Mouse (Mus musculus): ENCODE results near the gene Tmbim1. TPM values are rescaled to one million over a fixed set of nuclear protein-coding genes. Genes with fewer than 3 reads are reported as not detected.

Gene Tmbim1
- polyA plus RNA-seq, 1 experiment from 2014 or later = 57.9 TPM

DNA sequence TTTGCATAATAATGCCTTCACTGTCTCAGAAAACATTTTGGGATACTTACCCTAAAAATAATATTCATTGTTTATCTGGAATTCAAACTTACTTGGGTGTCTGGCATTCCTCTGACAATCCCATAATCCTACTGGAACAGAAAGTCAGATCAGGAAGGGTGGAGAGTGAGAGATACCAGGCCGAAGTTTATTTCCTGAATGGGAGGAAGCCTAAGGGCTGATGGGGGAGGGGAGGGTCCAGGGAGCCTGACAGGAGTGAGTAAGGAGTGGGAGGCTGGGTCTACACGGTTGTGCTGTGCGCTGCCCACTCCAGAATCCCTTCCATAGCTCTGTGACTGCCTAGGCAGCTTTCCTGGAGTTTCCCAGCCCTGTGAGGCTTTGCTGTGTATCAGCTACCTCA lies 4.3 kb upstream of the Tmbim1 start:
- 16% methylated on average over 3 of the region's 3 CpGs for WGBS
- H3K9ac ChIP-seq (ENCODE audit: low read length) = no peak overlapping the region
- ATAC-seq (ENCODE audit: low read depth) = no peak

DNA sequence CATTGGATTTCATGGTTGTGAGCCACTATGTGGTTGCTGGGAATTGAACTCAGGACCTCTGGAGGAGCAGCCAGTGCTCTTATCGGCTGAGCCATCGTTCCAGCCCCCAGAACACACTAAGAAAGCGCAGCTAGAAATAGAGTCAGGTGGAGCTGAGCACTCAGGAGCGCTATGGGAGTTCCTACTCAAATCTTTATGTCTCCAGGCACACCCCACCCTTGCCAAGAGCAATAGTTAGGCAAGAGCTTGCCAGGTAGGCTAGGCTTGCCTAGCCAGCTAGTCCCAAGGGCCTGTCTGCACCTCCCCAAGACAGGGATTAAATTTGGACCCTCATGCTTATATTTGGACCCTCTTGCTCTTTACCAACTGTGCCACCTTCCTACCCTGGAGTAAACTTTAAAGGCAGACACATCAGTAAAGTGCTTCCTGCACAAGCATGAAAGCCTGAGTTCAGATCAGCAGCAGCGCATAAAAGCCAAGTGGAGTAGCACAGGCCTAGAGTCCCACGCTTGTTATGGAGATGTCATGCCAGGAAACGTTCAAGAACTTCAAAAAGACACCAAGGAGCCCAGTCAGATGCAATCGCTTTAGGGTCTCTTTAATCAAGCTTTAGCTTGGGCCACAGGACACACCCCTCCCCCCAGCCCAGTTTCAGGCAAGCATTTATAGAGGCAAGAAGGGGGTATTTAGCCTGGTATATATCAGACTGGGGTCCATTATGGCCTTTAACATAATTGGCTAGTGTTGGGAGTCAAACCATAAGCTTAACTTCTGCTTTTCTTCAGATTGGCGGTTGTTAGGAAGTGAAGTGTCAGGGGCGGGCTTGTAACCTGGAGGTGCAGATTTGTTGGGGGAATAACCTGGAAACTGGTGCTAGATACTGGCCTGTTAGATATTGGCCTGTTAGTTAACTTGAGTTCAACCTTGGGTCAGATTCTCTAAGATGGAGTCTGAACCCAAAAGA lies 2.9 kb upstream of the Tmbim1 start:
- Histone ChIP-seq H3K27me3 (ENCODE audit: control insufficient read depth, insufficient read depth, low read depth, low read length) (no peaks in the 10 kb centered on the region), H3K4me3 (ENCODE audit: low read length) (no peak overlapping the region), H3K9ac (ENCODE audit: low read length) (no peak overlapping the region), H3K9me3 (ENCODE audit: control insufficient read depth, low read length) (no peaks in the 10 kb centered on the region), H3K36me3 (ENCODE audit: control insufficient read depth, insufficient read depth, low read length) (no peaks in the 10 kb centered on the region), H3K4me2 (ENCODE audit: low read depth, low read length) (no peak overlapping the region), H3K27ac (ENCODE audit: low read length) (no peak overlapping the region), H3K4me1 (replicated peaks; ENCODE audit: control insufficient read depth, insufficient read depth, low read length) (peaks cover 11% of the 10 kb centered on the region)
- no peak for ATAC-seq (ENCODE audit: low read depth)
- WGBS = 74% methylated on average over 10 of the region's 10 CpGs

More for the DNA sequence above, 4.3 kb upstream of the Tmbim1 start:
- Histone ChIP-seq H3K27ac (ENCODE audit: low read length) (peak overlapping the region; percentile 38; the same call in 1 of the 2 replicates), H3K36me3 (ENCODE audit: control insufficient read depth, insufficient read depth, low read length) (no peaks in the 10 kb centered on the region), H3K4me2 (ENCODE audit: low read depth, low read length) (no peak overlapping the region), H3K4me3 (ENCODE audit: low read length) (no peak overlapping the region), H3K27me3 (ENCODE audit: control insufficient read depth, insufficient read depth, low read depth, low read length) (no peaks in the 10 kb centered on the region), H3K4me1 (replicated peaks; ENCODE audit: control insufficient read depth, insufficient read depth, low read length) (peaks cover 7% of the 10 kb centered on the region), H3K9me3 (ENCODE audit: control insufficient read depth, low read length) (no peaks in the 10 kb centered on the region)

DNA sequence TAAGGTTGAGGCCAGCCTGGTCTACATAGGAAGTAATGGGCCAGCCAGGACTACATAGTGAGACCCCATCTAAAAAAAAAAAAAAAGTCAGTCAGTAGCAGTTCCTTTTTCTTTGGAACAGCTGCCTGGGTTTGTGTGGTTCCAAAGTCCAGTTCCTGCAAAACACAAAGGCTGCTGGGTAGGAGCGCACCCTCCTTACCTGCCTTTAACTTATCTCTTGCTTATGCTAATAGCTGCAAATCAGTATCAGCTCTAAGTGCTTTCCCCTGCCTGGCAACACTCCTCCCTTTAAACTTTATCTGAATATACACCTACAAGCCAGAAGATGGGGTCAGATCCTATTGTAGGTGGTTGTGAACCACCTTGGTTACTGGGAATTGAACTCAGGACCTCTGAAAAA lies 1.7 kb upstream of the Tmbim1 start:
- Histone ChIP-seq H3K4me2 (ENCODE audit: low read depth, low read length) (no peak overlapping the region), H3K27ac (ENCODE audit: low read length) (no peak overlapping the region), H3K36me3 (ENCODE audit: control insufficient read depth, insufficient read depth, low read length) (no peaks in the 10 kb centered on the region), H3K27me3 (ENCODE audit: control insufficient read depth, insufficient read depth, low read depth, low read length) (no peaks in the 10 kb centered on the region), H3K4me1 (replicated peaks; ENCODE audit: control insufficient read depth, insufficient read depth, low read length) (peaks cover 22% of the 10 kb centered on the region), H3K4me3 (ENCODE audit: low read length) (no peak overlapping the region), H3K9ac (ENCODE audit: low read length) (no peak overlapping the region), H3K9me3 (ENCODE audit: control insufficient read depth, low read length) (no peaks in the 10 kb centered on the region)
- 100% methylated on average over 1 of the region's 1 CpGs for WGBS
- no peak for ATAC-seq (ENCODE audit: low read depth)

DNA sequence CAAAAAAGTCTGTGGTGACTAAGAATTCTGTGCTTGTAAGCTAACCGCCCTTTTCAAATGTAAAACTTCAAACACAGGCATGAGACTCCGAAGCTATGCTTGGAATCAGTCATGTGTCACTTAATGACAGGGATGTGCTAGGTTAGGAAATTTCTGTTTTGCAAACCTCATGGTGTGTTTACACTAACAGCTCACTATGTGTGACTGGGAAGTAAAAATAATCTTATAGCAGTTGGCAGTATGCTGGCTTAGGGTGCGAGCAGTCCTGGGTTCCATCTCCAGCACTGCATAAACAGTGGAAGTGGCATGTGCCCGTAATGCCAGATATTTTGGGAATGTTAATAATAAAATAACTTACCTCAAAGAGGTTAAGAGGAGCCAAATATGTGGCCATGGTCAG lies 476 bp downstream of the Tmbim1 start:
- peaks cover 33% of the 10 kb centered on the region for H3K4me1 ChIP-seq (replicated peaks; ENCODE audit: control insufficient read depth, insufficient read depth, low read length)

DNA sequence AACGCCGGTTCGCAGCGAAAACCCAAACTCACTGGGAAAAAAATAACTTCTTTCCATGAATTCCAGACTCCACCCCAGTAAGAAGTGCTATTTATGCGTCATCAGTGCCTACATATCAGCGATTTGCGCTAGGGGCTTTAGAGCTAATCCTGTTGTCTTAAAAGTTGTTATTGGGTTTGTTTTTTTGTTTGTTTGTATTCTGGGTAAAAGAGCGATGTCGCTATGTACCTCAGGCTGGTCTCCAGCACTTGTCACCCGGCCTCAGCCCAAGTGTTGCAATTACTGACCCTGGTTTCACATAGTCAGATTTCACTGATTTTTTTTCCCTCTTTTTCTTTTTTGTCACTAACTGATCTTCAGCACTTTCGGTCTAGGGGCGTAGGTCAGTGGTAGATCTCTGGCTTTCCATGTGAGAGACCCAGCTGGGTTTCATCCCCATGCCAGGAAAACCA lies 1.1 kb downstream of the Tmbim1 start:
- Histone ChIP-seq H3K4me1 (replicated peaks; ENCODE audit: control insufficient read depth, insufficient read depth, low read length) (peaks cover 36% of the 10 kb centered on the region), H3K4me2 (ENCODE audit: low read depth, low read length) (peak overlapping the region; percentile 77), H3K9ac (ENCODE audit: low read length) (peak overlapping the region; percentile 93), H3K4me3 (ENCODE audit: low read length) (peak overlapping the region; percentile 84), H3K27ac (ENCODE audit: low read length) (peak overlapping the region; percentile 96), H3K27me3 (ENCODE audit: control insufficient read depth, insufficient read depth, low read depth, low read length) (no peaks in the 10 kb centered on the region), H3K36me3 (ENCODE audit: control insufficient read depth, insufficient read depth, low read length) (no peaks in the 10 kb centered on the region), H3K9me3 (ENCODE audit: control insufficient read depth, low read length) (no peaks in the 10 kb centered on the region)
- peak; percentile 34 for ATAC-seq (ENCODE audit: low read depth)
- WGBS = 3% methylated on average over 12 of the region's 12 CpGs

More for the DNA sequence above, 476 bp downstream of the Tmbim1 start:
- H3K9me3 ChIP-seq (ENCODE audit: control insufficient read depth, low read length) = no peaks in the 10 kb centered on the region
- H3K27me3 ChIP-seq (ENCODE audit: control insufficient read depth, insufficient read depth, low read depth, low read length) = no peaks in the 10 kb centered on the region
- H3K36me3 ChIP-seq (ENCODE audit: control insufficient read depth, insufficient read depth, low read length) = no peaks in the 10 kb centered on the region
- H3K9ac ChIP-seq (ENCODE audit: low read length) = no peak overlapping the region
- ATAC-seq (ENCODE audit: low read depth) = peak; percentile 63
- no peak overlapping the region for H3K4me3 ChIP-seq (ENCODE audit: low read length)
- WGBS = 45% methylated on average over 4 of the region's 4 CpGs
- no peak overlapping the region for H3K4me2 ChIP-seq (ENCODE audit: low read depth, low read length)
- H3K27ac ChIP-seq (ENCODE audit: low read length) = peak overlapping the region; percentile 50; the same call in 1 of the 2 replicates

DNA sequence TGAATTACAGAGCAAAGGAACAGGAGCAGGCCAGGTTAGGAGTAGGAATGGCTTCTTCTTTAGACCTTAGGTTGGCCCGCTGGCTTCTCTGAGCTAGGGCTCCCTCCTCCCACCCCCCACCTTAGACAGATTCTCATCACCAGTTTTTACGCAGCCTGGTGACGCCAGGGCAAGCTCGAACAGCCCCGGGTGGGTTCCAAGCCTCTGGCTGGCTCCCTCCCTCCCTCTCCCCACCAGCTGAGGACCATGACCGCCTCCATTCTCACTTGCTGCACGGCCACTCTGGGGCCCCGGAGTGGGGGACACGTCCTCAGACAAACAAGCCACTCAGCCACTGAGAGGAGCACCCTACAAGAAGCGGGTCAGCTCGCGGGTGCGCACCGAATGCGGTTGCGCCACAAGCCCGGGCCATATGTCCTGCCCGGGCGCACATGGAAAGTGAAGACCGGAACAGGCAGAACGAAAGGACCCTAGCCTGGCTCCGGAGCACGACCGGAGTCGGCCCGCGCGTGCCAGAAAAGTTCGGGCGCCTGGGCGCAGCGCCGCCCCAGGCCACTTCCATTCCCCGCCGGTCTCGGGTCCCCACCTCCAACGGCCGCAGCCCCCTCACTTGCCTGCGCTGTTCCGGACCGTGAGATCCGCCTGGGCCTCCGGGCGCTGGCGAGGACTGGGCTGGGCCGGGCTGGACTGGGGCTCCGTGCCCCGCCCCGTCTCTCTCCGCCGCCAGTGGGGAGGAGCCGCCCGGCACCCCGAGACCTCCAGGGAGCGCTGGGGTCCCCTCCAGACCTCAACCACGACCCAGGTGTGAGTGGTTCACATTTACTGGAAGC lies 1.7 kb downstream of the Tmbim1 start:
- H3K9me3 ChIP-seq (ENCODE audit: control insufficient read depth, low read length) = no peaks in the 10 kb centered on the region
- H3K4me2 ChIP-seq (ENCODE audit: low read depth, low read length) = peak overlapping the region; percentile 77
- WGBS = under 1% methylated on average over 56 of the region's 56 CpGs
- peaks cover 42% of the 10 kb centered on the region for H3K4me1 ChIP-seq (replicated peaks; ENCODE audit: control insufficient read depth, insufficient read depth, low read length)
- peak overlapping the region; percentile 93 for H3K9ac ChIP-seq (ENCODE audit: low read length)
- H3K27me3 ChIP-seq (ENCODE audit: control insufficient read depth, insufficient read depth, low read depth, low read length) = no peaks in the 10 kb centered on the region
- H3K36me3 ChIP-seq (ENCODE audit: control insufficient read depth, insufficient read depth, low read length) = no peaks in the 10 kb centered on the region
- peak overlapping the region; percentile 84 for H3K4me3 ChIP-seq (ENCODE audit: low read length)
- peak overlapping the region; percentile 96 for H3K27ac ChIP-seq (ENCODE audit: low read length)
- peak; percentile 92 for ATAC-seq (ENCODE audit: low read depth)

DNA sequence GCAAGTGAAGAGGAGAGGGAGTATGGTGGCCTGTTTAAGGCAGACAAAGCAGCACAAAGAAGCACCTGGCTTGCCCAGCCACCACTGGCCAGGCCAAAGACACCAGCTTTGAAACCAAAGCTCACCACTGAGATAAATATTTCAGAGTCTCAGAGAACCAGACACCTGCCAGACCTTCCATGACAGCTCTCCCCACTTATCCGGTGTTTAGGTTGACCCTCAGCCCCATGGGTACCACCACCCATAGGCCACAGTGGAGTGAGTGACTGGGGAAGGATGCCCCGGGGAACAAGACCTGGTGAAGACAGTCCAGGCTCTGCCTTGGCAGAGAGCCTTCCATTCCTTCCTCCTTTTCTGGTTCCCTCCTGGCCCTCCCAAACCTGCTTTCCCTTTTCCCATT lies 2.6 kb downstream of the Tmbim1 start:
- peaks cover 50% of the 10 kb centered on the region for H3K4me1 ChIP-seq (replicated peaks; ENCODE audit: control insufficient read depth, insufficient read depth, low read length)
- no peak for ATAC-seq (ENCODE audit: low read depth)
- 62% methylated on average over 2 of the region's 2 CpGs for WGBS
- H3K4me2 ChIP-seq (ENCODE audit: low read depth, low read length) = peak overlapping the region; percentile 77
- H3K9ac ChIP-seq (ENCODE audit: low read length) = peak overlapping the region; percentile 93
- H3K36me3 ChIP-seq (ENCODE audit: control insufficient read depth, insufficient read depth, low read length) = no peaks in the 10 kb centered on the region
- peak overlapping the region; percentile 84 for H3K4me3 ChIP-seq (ENCODE audit: low read length)
- peak overlapping the region; percentile 25; the same call in 1 of the 2 replicates for H3K27ac ChIP-seq (ENCODE audit: low read length)
- no peaks in the 10 kb centered on the region for H3K9me3 ChIP-seq (ENCODE audit: control insufficient read depth, low read length)
- H3K27me3 ChIP-seq (ENCODE audit: control insufficient read depth, insufficient read depth, low read depth, low read length) = no peaks in the 10 kb centered on the region

DNA sequence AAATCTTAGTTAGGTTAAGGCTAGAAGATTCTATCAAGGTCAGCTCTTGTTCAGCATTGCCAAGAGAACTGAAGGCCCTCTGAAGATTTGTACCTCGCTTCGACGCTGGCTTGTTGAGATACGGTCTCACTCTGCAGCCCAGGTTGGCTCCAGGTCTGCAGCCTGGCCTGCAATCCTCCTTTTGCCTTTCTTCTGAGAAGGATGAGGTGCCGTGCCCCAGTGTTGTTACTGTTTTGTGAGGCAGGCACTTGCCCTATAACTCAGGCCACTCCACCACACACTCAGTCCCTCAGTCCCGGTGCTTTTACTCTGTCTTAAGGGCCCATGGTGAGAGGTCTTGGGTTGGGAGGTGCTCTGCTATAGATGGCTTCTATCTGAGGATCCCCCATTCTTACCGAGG lies 3.2 kb downstream of the Tmbim1 start:
- Histone ChIP-seq H3K27me3 (ENCODE audit: control insufficient read depth, insufficient read depth, low read depth, low read length) (no peaks in the 10 kb centered on the region), H3K9ac (ENCODE audit: low read length) (peak overlapping the region; percentile 93; the same call in 1 of the 2 replicates), H3K36me3 (ENCODE audit: control insufficient read depth, insufficient read depth, low read length) (no peaks in the 10 kb centered on the region), H3K27ac (ENCODE audit: low read length) (no peak overlapping the region; the same call in 1 of the 2 replicates), H3K9me3 (ENCODE audit: control insufficient read depth, low read length) (no peaks in the 10 kb centered on the region), H3K4me3 (ENCODE audit: low read length) (no peak overlapping the region; the same call in 1 of the 2 replicates), H3K4me2 (ENCODE audit: low read depth, low read length) (peak overlapping the region; percentile 77), H3K4me1 (replicated peaks; ENCODE audit: control insufficient read depth, insufficient read depth, low read length) (peaks cover 56% of the 10 kb centered on the region)
- WGBS = 86% methylated on average over 7 of the region's 7 CpGs
- no peak for ATAC-seq (ENCODE audit: low read depth)

All from lung, embryonic 16.5 days (tissue).